16 mouse cellular contexts compared by ENCODE assay signal in the genomic region with DNA sequence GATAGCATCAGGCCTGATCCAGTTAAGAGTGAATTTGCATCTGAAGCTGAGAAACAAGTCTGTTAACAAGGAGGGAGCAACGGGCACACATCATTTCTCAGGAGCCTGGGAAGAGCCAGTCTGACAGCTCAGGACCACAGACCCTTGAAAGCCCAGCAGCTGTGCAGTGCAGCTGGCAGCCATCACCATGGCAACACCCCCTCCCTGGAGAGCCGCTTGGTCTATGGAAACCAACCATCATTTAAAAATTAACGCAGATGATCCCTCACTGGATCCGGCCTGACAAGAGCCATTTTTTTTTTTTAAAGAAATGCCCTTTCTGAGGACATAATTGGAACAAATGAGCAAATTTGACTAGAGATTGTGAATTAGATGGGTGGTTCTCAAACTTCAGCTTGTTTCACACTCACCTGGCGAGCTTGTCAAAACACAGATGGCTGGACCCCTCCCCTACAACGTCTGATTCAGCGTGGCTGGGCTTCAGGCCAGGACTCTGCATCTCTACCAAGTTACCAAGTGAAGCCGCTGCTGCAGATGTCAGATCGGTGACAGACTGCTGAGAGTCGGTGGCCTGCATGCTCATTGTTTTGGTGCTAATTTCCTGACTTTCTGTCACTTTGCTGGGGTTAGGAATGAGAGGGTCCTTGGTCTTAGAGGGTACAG. TPM values are rescaled to one million over a fixed set of nuclear protein-coding genes. Genes with fewer than 3 reads are reported as not detected.
DNase-seq lines count a peak whose midpoint lies in the region; ATAC-seq lines count a peak whose summit lies in the region.
"Had no signal": no experiment of that assay in that cellular context is flagged by ENCODE, and none has a peak within 500 bp of the region (broad histone marks: within the 10 kb centered on the region; RNA-seq: fewer than 3 reads in every experiment).

No protein-coding gene starts in this region.

- H3K4me3 ChIP-seq in embryonic facial prominence, embryonic 14.5 days (ENCODE audit: low read depth, low read length): no peak overlapping the region
- H3K4me3 ChIP-seq in hindbrain, embryonic 15.5 days: no peak overlapping the region
- H3K4me3 ChIP-seq in neural tube, embryonic 12.5 days: no peak overlapping the region
- no peak overlapping the region for H3K4me3 ChIP-seq in kidney, embryonic 15.5 days (replicated peaks)
- H3K4me3 ChIP-seq: heart, embryonic 10.5 days; lung, embryonic 15.5 days had no signal

- DNase-seq in embryo, embryonic 10 days (ENCODE audit: low spot score): peak; percentile 47
- DNase-seq in embryo, embryonic 9.5 days (ENCODE audit: extremely low spot score): no peak
- DNase-seq in embryonic facial prominence, embryonic 14.5 days (ENCODE audit: low spot score): peak; percentile 52
- no peak for DNase-seq in adrenal gland, postnatal 36 days
- no peak for DNase-seq in spleen, adult 18-20 months
- DNase-seq: adrenal gland, postnatal 10 days; cerebellum, adult 8-10 months; kidney, postnatal 4 days; thymus, postnatal 36 days had no signal

- ATAC-seq in embryonic facial prominence, embryonic 14.5 days (ENCODE audit: low read depth): peak; percentile 78; the same call in 1 of the 2 replicates
- ATAC-seq in hindbrain, embryonic 15.5 days (ENCODE audit: low FRiP score, low read depth): peak; percentile 89
- peak; percentile 95 for ATAC-seq in neural tube, embryonic 12.5 days (ENCODE audit: low FRiP score, low read depth)
- ATAC-seq in kidney, embryonic 15.5 days (replicated peaks; ENCODE audit: low FRiP score): no peak
- ATAC-seq: inflammation-experienced regulatory T-cells, adult 6 months had no signal

- H3K4me2 ChIP-seq in embryonic facial prominence, embryonic 14.5 days (ENCODE audit: low read depth, low read length): no peak overlapping the region
- no peak overlapping the region for H3K4me2 ChIP-seq in hindbrain, embryonic 15.5 days
- H3K4me2 ChIP-seq in neural tube, embryonic 12.5 days (replicated peaks): no peak overlapping the region
- H3K4me2 ChIP-seq in kidney, embryonic 15.5 days: no peak overlapping the region
- H3K4me2 ChIP-seq: lung, embryonic 15.5 days had no signal

- no peak overlapping the region for H3K27ac ChIP-seq in embryonic facial prominence, embryonic 14.5 days (replicated peaks; ENCODE audit: low read depth, low read length)
- H3K27ac ChIP-seq in hindbrain, embryonic 15.5 days (replicated peaks): peak overlapping the region; percentile 67
- no peak overlapping the region for H3K27ac ChIP-seq in neural tube, embryonic 12.5 days
- H3K27ac ChIP-seq in kidney, embryonic 15.5 days: no peak overlapping the region
- H3K27ac ChIP-seq: heart, embryonic 10.5 days; lung, embryonic 15.5 days had no signal

- no peak overlapping the region for H3K9ac ChIP-seq in embryonic facial prominence, embryonic 14.5 days (ENCODE audit: low read depth, low read length)
- no peak overlapping the region for H3K9ac ChIP-seq in hindbrain, embryonic 15.5 days
- no peak overlapping the region for H3K9ac ChIP-seq in neural tube, embryonic 12.5 days
- no peak overlapping the region for H3K9ac ChIP-seq in kidney, embryonic 15.5 days
- H3K9ac ChIP-seq: lung, embryonic 15.5 days had no signal

- H3K9me3 ChIP-seq in embryonic facial prominence, embryonic 14.5 days (ENCODE audit: control insufficient read depth, low read length): 0 out of 2 replicates have a peak, but pooled peaks cover 3% of the 10 kb centered on the region
- no peaks in the 10 kb centered on the region for H3K9me3 ChIP-seq in hindbrain, embryonic 15.5 days
- H3K9me3 ChIP-seq in neural tube, embryonic 12.5 days: no peaks in the 10 kb centered on the region
- no peaks in the 10 kb centered on the region for H3K9me3 ChIP-seq in kidney, embryonic 15.5 days (replicated peaks)
- H3K9me3 ChIP-seq: heart, embryonic 10.5 days; lung, embryonic 15.5 days had no signal

- WGBS in embryonic facial prominence, embryonic 14.5 days: 55% methylated on average over 10 of the region's 10 CpGs
- WGBS in hindbrain, embryonic 15.5 days: 19% methylated on average over 10 of the region's 10 CpGs
- WGBS in neural tube, embryonic 12.5 days: 42% methylated on average over 10 of the region's 10 CpGs
- WGBS in kidney, embryonic 15.5 days: 69% methylated on average over 10 of the region's 10 CpGs

- H3K4me1 ChIP-seq in embryonic facial prominence, embryonic 14.5 days (ENCODE audit: control insufficient read depth, insufficient read depth, low read length): no peaks in the 10 kb centered on the region
- H3K4me1 ChIP-seq in hindbrain, embryonic 15.5 days (replicated peaks): peaks cover 11% of the 10 kb centered on the region
- 0 out of 2 replicates have a peak, but pooled peaks cover 4% of the 10 kb centered on the region for H3K4me1 ChIP-seq in neural tube, embryonic 12.5 days
- H3K4me1 ChIP-seq in kidney, embryonic 15.5 days: no peaks in the 10 kb centered on the region
- H3K4me1 ChIP-seq: heart, embryonic 10.5 days; lung, embryonic 15.5 days had no signal

- H3K27me3 ChIP-seq in embryonic facial prominence, embryonic 14.5 days (replicated peaks; ENCODE audit: control insufficient read depth, insufficient read depth, low read length): no peaks in the 10 kb centered on the region
- H3K27me3 ChIP-seq in hindbrain, embryonic 15.5 days: no peaks in the 10 kb centered on the region
- H3K27me3 ChIP-seq in neural tube, embryonic 12.5 days (replicated peaks): no peaks in the 10 kb centered on the region
- no peaks in the 10 kb centered on the region for H3K27me3 ChIP-seq in kidney, embryonic 15.5 days
- H3K27me3 ChIP-seq: lung, embryonic 15.5 days had no signal

- H3K36me3 ChIP-seq in embryonic facial prominence, embryonic 14.5 days (ENCODE audit: control insufficient read depth, insufficient read depth, low read length): no peaks in the 10 kb centered on the region
- no peaks in the 10 kb centered on the region for H3K36me3 ChIP-seq in hindbrain, embryonic 15.5 days
- no peaks in the 10 kb centered on the region for H3K36me3 ChIP-seq in neural tube, embryonic 12.5 days
- H3K36me3 ChIP-seq in kidney, embryonic 15.5 days: no peaks in the 10 kb centered on the region
- H3K36me3 ChIP-seq: heart, embryonic 10.5 days; lung, embryonic 15.5 days had no signal

RNA-seq across cellular contexts. Expression of a gene that starts 52.1 kb away (rescaled TPM):
- 12.3 and 12.4 TPM in 2 replicates for polyA plus RNA-seq in embryonic facial prominence, embryonic 14.5 days (2014; fragmentation: Nextera tagmentation; extraction: Ambion mirVana)
- polyA plus RNA-seq in hindbrain, embryonic 15.5 days (2015; fragmentation: Nextera tagmentation; extraction: Ambion mirVana): 12.0 and 12.4 TPM in 2 replicates
- 14.1 and 14.2 TPM in 2 replicates for polyA plus RNA-seq in neural tube, embryonic 12.5 days (2016; fragmentation: Nextera tagmentation; extraction: Ambion mirVana)
- polyA plus RNA-seq in kidney, embryonic 15.5 days (2015; fragmentation: Nextera tagmentation; extraction: Ambion mirVana): 15.5 and 15.9 TPM in 2 replicates
- total RNA-seq in adrenal gland, postnatal 36 days (2021): 10 to 100 TPM in 1 of 2 experiments, 1 to 10 TPM in 1; 9.5 to 10.9 TPM

RNA-seq across cellular contexts. Expression of a gene that starts 52.2 kb away (rescaled TPM):
- 1.1 and 1.2 TPM in 2 replicates for polyA plus RNA-seq in embryonic facial prominence, embryonic 14.5 days (2014; fragmentation: Nextera tagmentation; extraction: Ambion mirVana)
- 2.7 and 2.9 TPM in 2 replicates for polyA plus RNA-seq in hindbrain, embryonic 15.5 days (2015; fragmentation: Nextera tagmentation; extraction: Ambion mirVana)
- 1.5 and 1.8 TPM in 2 replicates for polyA plus RNA-seq in neural tube, embryonic 12.5 days (2016; fragmentation: Nextera tagmentation; extraction: Ambion mirVana)
- polyA plus RNA-seq in kidney, embryonic 15.5 days (2015; fragmentation: Nextera tagmentation; extraction: Ambion mirVana): 0.40 and 0.57 TPM in 2 replicates
- under 1 TPM; 0.26 to 0.43 TPM for total RNA-seq in adrenal gland, postnatal 36 days (2021)
- total RNA-seq: MEL had no signal
- polyA plus RNA-seq: inflammation-experienced regulatory T-cells, adult 6 months had no signal

Comparison
In these comparisons a context has a peak if more than half of its experiments do, and no peak if none do; other contexts are left out.
1. DNase-seq: peak in embryo, embryonic 10 days (single experiment) and embryonic facial prominence, embryonic 14.5 days (single experiment); none in embryo, embryonic 9.5 days (single experiment), adrenal gland, postnatal 36 days (0 of 2) and spleen, adult 18-20 months (0 of 2).